Mouse (Mus musculus) intestine, embryonic 16.5 days (tissue): Measurements from ENCODE around the gene Efna1. TPM values are rescaled to one million over a fixed set of nuclear protein-coding genes. Genes with fewer than 3 reads are reported as not detected.

Source experiments
- ATAC-seq: fragments of 200-750 bp; cut with Nextera tagmentation; 2 replicates; pipeline ENCODE4 v1.8.0; 2017; ENCODE audit warnings: moderate TSS enrichment, moderate library complexity
- H3K27ac ChIP-seq: fragments of 300-500 bp; sonication (generic); 2 replicates; pipeline ENCODE4 v1.5.1; 2014; ENCODE audit warnings: mild to moderate bottlenecking, low read length
- H3K27me3 ChIP-seq: fragments of 300-500 bp; sonication (generic); replicated peaks from 2 replicates; pipeline ENCODE4 v1.6.1; 2014; ENCODE audit warnings: low read length, control low read depth, mixed read lengths; ENCODE audit not compliant: control insufficient read depth, insufficient read depth
- H3K36me3 ChIP-seq: fragments of 300-500 bp; sonication (generic); 2 replicates; pipeline ENCODE4 v1.6.1; 2014; ENCODE audit warnings: low read length, control low read depth; ENCODE audit not compliant: control insufficient read depth, insufficient read depth
- H3K4me1 ChIP-seq: fragments of 300-500 bp; sonication (generic); 2 replicates; pipeline ENCODE4 v1.6.1; 2014; ENCODE audit warnings: low read length, control low read depth, mixed read lengths; ENCODE audit not compliant: control insufficient read depth, insufficient read depth
- H3K4me2 ChIP-seq: fragments of 300-500 bp; sonication (generic); 2 replicates; pipeline ENCODE4 v1.6.1; 2014; ENCODE audit warnings: low read depth, low read length, control low read depth
- H3K4me3 ChIP-seq: fragments of 300-500 bp; sonication (generic); 2 replicates; pipeline ENCODE4 v1.5.1; 2014; ENCODE audit warnings: mild to moderate bottlenecking, low read length
- H3K9ac ChIP-seq: fragments of 300-500 bp; sonication (generic); 2 replicates; pipeline ENCODE4 v1.6.1; 2014; ENCODE audit warnings: low read depth, low read length
- H3K9me3 ChIP-seq: fragments of 300-500 bp; sonication (generic); 2 replicates; pipeline ENCODE4 v1.6.1; 2016; ENCODE audit warnings: low read length, control low read depth; ENCODE audit not compliant: control insufficient read depth
- WGBS: fragments of 180-500 bp; shearing (Covaris S2); extraction: QIAGEN DNeasy Blood & Tissue Kit; methylation state at CpG from one replicate; pipeline ENCODE4 v1.1.7; 2014; 5-methylcytosine and 5-hydroxymethylcytosine counted together
- polyA plus RNA-seq: library from polyadenylated mRNA; unstranded; fragments of >200 nt; fragmentation: Nextera tagmentation; extraction: Ambion mirVana; gene quantifications from 2 replicates; pipeline ENCODE4 v1.2.1, GENCODE M21; 2015

The Efna1 gene
- polyA plus RNA-seq = 62.9 and 69.6 TPM in 2 replicates

DNA sequence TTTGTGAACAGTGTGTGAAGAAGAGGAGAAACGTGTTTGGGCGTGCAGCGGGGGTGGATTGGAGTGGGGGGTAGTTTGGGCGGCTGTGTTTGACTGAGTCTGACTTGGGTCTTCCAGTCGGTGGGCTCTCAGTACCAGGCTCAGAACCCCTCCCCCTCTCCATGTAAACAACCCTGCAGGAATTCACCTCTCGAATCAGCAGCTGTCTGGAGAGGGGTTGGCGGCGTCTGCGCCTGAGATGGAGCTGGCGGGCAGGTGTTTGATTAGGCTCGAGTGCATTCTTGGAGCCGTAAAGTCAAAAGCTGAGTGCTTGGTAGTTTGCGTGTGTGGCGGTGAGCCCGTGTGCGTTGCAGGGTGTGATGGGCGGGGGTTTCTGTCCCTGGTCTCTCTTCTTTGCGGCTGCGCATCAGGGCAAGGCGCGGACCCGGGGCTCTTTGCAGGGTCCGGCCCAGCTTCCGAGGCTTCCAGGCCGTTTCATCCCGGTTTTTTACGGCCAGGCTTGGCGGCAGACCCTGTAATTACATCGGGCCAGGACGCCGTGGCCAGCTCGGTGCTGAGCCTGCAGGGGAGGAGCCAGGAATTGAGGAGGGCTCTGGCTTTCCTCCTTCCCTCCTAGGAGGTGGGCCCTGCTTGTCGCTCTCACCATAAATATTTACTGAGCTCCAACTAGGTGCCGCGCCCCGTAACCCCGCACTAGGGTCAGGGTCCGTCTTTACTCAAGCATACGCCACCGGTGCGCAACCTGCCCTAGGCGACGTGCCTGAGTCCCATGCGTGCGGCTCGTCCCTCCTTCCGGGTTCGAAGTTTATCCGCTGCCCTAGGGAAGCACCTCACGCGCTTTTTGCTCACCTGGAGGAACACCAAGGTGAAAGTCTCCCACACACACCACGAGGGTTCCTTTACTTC lies at the start of gene Efna1:
Gene Efna1, minus strand, starts transcription at position 537 of the 906 bp plus-strand sequence.
- H3K4me3 ChIP-seq = peak within 1 kb of the TSS; percentile 75
- WGBS = under 1% methylated on average over 52 of the region's 52 CpGs
- H3K9ac ChIP-seq = peak within 1 kb of the TSS; percentile 87
- no peaks in the 10 kb centered on the region for H3K36me3 ChIP-seq
- H3K4me1 ChIP-seq = peaks cover 35% of the 10 kb centered on the region
- H3K4me2 ChIP-seq = peak within 1 kb of the TSS; percentile 82
- peak within 1 kb of the TSS; percentile 98 for H3K27ac ChIP-seq
- no peaks in the 10 kb centered on the region for H3K27me3 ChIP-seq
- peak; percentile 85 for ATAC-seq
- no peaks in the 10 kb centered on the region for H3K9me3 ChIP-seq

DNA sequence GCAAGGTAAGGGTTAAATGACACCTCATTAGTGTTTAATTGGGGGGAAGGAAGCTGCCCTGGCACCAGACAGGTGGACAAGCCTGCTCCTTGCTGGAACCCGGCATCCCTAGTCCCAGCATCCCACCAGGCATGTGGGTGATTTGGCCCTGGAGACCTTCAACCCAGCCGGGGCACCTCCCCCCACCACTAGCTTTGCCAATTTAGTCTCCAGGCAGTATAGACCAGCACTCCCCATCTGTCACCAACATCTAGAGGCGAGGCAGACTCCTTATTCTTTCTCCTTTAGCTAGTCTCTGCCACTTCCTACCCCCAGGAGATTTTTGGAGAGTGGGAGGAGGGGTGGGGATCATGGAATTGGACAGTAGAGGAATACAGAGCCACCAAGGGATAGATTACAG lies 49.4 kb upstream of the Efna1 start:
- no peak overlapping the region for H3K4me3 ChIP-seq
- peaks cover 32% of the 10 kb centered on the region for H3K4me1 ChIP-seq
- no peak overlapping the region for H3K4me2 ChIP-seq
- H3K27ac ChIP-seq = no peak overlapping the region
- ATAC-seq = no peak
- WGBS = 44% methylated on average over 3 of the region's 3 CpGs
- no peak overlapping the region for H3K9ac ChIP-seq
- peaks cover 7% of the 10 kb centered on the region; the same call in 1 of the 2 replicates for H3K36me3 ChIP-seq
- no peaks in the 10 kb centered on the region for H3K27me3 ChIP-seq
- H3K9me3 ChIP-seq = no peaks in the 10 kb centered on the region

DNA sequence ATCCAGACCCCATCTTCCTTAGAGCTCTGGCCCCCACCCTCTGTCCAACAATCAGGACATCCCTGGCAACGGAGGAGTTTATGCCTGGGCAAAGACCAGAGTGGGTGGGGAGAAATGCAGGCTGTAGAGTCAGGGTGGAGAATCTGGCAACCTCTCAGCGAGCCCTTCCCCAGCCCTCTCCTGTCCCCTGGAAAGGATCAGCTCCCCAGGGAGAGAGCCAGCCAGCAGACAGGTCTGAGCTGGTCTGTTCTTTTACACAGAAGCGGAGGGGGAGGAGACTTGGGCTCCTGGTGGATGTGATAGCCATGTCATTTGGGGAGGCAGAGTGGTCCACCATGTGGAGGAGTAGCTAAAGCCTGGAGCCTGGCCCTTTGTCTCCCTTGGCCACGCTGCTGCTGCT lies 47.7 kb upstream of the Efna1 start:
- 13% methylated on average over 4 of the region's 4 CpGs for WGBS
- no peaks in the 10 kb centered on the region for H3K27me3 ChIP-seq
- no peak overlapping the region for H3K27ac ChIP-seq
- H3K9me3 ChIP-seq = no peaks in the 10 kb centered on the region
- peaks cover 32% of the 10 kb centered on the region for H3K4me1 ChIP-seq
- H3K9ac ChIP-seq = 0 out of 2 replicates have a peak overlapping the region, but pooled peaks have one; percentile 1
- no peak overlapping the region for H3K4me3 ChIP-seq
- no peak overlapping the region for H3K4me2 ChIP-seq
- peaks cover 5% of the 10 kb centered on the region; the same call in 1 of the 2 replicates for H3K36me3 ChIP-seq
- ATAC-seq = peak; percentile 29; the same call in 1 of the 2 replicates

DNA sequence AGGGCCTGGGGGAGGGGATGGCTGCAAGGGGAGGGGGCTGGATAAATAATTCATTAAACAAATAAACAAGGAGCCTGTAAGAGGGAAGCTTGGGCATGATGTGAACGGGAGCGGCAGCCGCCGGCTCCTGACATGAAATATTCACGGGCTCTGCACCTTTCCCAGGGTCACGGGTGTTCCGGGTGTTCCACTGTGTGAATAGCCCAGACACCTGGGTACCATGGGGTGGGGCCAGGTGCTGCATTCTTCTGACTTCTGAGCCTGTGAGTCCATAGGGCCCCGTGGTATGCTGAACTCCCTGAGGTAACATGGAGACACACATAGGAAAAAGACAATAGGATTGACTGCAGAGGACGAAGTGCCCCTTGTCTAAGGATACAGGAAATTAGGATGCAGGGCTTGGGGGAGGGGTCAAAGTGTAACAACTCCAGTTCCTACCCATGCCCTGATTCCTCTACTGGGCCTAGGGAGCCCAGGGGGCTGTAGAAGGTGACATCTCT lies 46.5 kb upstream of the Efna1 start:
- H3K4me3 ChIP-seq = no peak overlapping the region
- no peaks in the 10 kb centered on the region for H3K27me3 ChIP-seq
- peaks cover 22% of the 10 kb centered on the region for H3K4me1 ChIP-seq
- H3K36me3 ChIP-seq = no peaks in the 10 kb centered on the region
- 29% methylated on average over 9 of the region's 9 CpGs for WGBS
- H3K4me2 ChIP-seq = no peak overlapping the region
- no peak overlapping the region for H3K27ac ChIP-seq
- no peaks in the 10 kb centered on the region for H3K9me3 ChIP-seq
- ATAC-seq = no peak
- H3K9ac ChIP-seq = no peak overlapping the region

- H3K36me3 ChIP-seq = no peaks in the 10 kb centered on the region
- no peak for ATAC-seq
- WGBS = 92% methylated on average over 8 of the region's 8 CpGs
- H3K9ac ChIP-seq = no peak overlapping the region
- H3K27ac ChIP-seq = no peak overlapping the region
- H3K9me3 ChIP-seq = no peaks in the 10 kb centered on the region
- H3K4me3 ChIP-seq = no peak overlapping the region
- H3K4me1 ChIP-seq = peaks cover 26% of the 10 kb centered on the region
- H3K4me2 ChIP-seq = no peak overlapping the region
- peaks cover 3% of the 10 kb centered on the region; the same call in 1 of the 2 replicates for H3K27me3 ChIP-seq
Observed at GRCm38 (mm10) chr3:89325882-89326281, 44.9 kb upstream of the Efna1 start.

DNA sequence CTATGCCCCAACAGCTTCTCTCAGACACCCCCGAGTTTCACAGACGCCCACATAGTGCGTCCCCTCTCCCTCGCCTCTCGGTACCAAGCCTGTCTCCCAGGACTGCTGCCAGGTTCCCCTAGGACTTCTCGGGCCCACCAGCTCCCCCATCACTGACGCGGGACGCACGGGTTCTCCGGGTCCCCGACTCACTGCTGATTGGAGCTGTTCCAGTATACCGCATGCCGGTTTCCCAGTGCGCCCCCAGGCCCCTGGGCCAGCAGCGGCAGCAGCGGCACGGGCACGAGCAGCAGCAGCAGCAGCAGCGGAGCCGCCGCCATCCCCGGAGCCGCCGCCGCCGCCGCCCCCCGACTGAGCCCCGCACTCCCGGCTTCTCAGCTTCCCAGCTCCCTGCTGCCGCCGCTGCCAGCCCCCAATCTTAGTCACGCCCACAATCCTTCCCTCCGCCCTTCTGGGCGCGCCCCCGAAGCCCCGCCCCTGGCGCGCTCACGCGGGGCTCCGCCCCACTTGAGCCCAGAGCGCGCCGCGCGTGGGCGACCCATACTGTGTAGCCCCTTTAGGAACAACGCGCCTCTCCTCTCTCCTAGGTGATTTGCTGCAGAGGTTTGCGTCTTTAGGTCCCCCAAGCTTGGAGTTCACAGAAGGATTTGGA lies 41.7 kb upstream of the Efna1 start, which contains the start of gene Efna3:
Gene Efna3, minus strand, starts transcription at position 452 of the 652 bp plus-strand sequence.
- WGBS = under 1% methylated on average over 45 of the region's 53 CpGs
- no peaks in the 10 kb centered on the region for H3K9me3 ChIP-seq
- peak within 1 kb of the TSS; percentile 70 for H3K9ac ChIP-seq
- no peaks in the 10 kb centered on the region for H3K36me3 ChIP-seq
- H3K4me3 ChIP-seq = peak within 1 kb of the TSS; percentile 64
- no peak within 1 kb of the TSS for H3K27ac ChIP-seq
- H3K4me2 ChIP-seq = peak within 1 kb of the TSS; percentile 98
- peaks cover 30% of the 10 kb centered on the region; the same call in 1 of the 2 replicates for H3K27me3 ChIP-seq
- ATAC-seq = peak; percentile 46
- peaks cover 39% of the 10 kb centered on the region for H3K4me1 ChIP-seq

GRCm38 (mm10) chr3:89322131-89322500 lies 41.2 kb upstream of the Efna1 start:
- 0 out of 2 replicates have a peak, but pooled peaks have one; percentile 1 for ATAC-seq
- Histone ChIP-seq H3K4me2 (peak overlapping the region; percentile 98), H3K27ac (no peak overlapping the region), H3K4me1 (peaks cover 36% of the 10 kb centered on the region), H3K27me3 (peaks cover 30% of the 10 kb centered on the region; the same call in 1 of the 2 replicates), H3K4me3 (peak overlapping the region; percentile 64), H3K36me3 (no peaks in the 10 kb centered on the region), H3K9me3 (no peaks in the 10 kb centered on the region), H3K9ac (peak overlapping the region; percentile 70)
- WGBS = 2% methylated on average over 14 of the region's 14 CpGs

DNA sequence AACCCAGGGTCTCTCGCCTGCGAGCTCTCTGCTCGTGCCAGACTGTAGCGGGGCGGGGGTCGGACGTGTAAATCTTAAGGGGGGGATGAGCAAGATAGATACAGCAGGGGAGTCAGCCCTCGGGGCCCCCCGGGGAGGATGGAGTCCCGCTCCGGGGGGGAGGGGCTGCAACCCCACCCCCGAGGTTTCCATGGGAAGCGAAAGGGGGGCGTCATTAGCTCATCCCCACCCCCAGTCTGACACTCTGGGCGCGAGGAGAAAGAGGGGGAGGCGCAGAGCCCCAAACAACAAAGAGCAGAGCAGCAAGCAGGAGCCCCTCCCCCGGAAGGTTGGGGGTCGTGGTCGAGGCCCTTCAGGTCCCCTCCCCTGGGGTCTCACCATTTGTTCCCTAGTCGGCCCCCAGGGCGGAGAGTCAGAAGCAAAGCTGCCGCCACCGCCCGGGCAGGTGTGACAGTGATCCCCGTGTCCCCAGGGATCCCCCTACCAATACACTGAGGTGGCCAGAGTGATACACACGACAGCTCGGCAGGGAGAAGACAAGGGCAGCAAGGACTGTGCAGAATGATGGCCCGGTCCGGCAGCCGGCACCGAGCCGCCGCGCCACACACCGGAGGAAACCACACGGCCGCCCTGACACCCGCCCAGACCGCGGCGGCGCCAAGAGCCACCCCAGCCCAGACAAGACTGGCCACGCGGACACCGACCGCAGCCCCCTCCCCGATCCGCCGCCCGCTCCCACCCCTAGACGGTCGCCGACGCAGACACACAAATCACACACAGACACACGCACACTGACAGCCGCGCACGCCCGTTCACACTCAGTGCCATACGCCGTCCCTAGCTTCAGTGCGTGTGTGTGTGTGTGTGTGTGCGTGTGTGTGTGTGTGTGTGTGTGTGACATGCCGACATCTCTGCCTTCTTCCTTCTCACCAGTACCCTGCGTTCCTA lies 40.5 kb upstream of the Efna1 start:
- no peak overlapping the region for H3K27ac ChIP-seq
- H3K4me1 ChIP-seq = peaks cover 40% of the 10 kb centered on the region
- H3K36me3 ChIP-seq = no peaks in the 10 kb centered on the region
- H3K4me3 ChIP-seq = peak overlapping the region; percentile 64
- peak; percentile 15; the same call in 1 of the 2 replicates for ATAC-seq
- WGBS = under 1% methylated on average over 64 of the region's 66 CpGs
- peaks cover 30% of the 10 kb centered on the region; the same call in 1 of the 2 replicates for H3K27me3 ChIP-seq
- peak overlapping the region; percentile 70 for H3K9ac ChIP-seq
- peak overlapping the region; percentile 98 for H3K4me2 ChIP-seq
- no peaks in the 10 kb centered on the region for H3K9me3 ChIP-seq
